Mouse (Mus musculus): ENCODE measurements around the gene Cisd2.

Gene Cisd2

GRCm38 (mm10) chr3:135423608-135424212 lies at the start of gene Cisd2:
Gene Cisd2 (minus strand): TSS chr3:135423925.
- no peak for DNase-seq (ENCODE audit: low spot score)

- no peak for DNase-seq (ENCODE audit: low spot score)
Measured at GRCm38 (mm10) chr3:135470823-135471222, 47.1 kb upstream of the Cisd2 start.

GRCm38 (mm10) chr3:135469974-135470373 lies 46.2 kb upstream of the Cisd2 start:
- DNase-seq (ENCODE audit: low spot score) = peak; percentile 60

- DNase-seq (ENCODE audit: low spot score) = no peak
Measured at GRCm38 (mm10) chr3:135469146-135469545, 45.4 kb upstream of the Cisd2 start.

- no peak for DNase-seq (ENCODE audit: low spot score)
Measured at GRCm38 (mm10) chr3:135468402-135468801, 44.7 kb upstream of the Cisd2 start.

GRCm38 (mm10) chr3:135458981-135459380 lies 35.3 kb upstream of the Cisd2 start:
- DNase-seq (ENCODE audit: low spot score) = no peak

- DNase-seq (ENCODE audit: low spot score) = no peak
Measured at GRCm38 (mm10) chr3:135444930-135445329, 21.2 kb upstream of the Cisd2 start.

GRCm38 (mm10) chr3:135440621-135441020 lies 16.9 kb upstream of the Cisd2 start:
- DNase-seq (ENCODE audit: low spot score) = no peak

GRCm38 (mm10) chr3:135440221-135440620 lies 16.5 kb upstream of the Cisd2 start:
- peak; percentile 23 for DNase-seq (ENCODE audit: low spot score)

GRCm38 (mm10) chr3:135439651-135440050 lies 15.9 kb upstream of the Cisd2 start:
- no peak for DNase-seq (ENCODE audit: low spot score)

- DNase-seq (ENCODE audit: low spot score) = peak; percentile 73
Measured at GRCm38 (mm10) chr3:135438913-135439531, 15.3 kb upstream of the Cisd2 start.

GRCm38 (mm10) chr3:135438531-135438912 lies 14.8 kb upstream of the Cisd2 start:
- DNase-seq (ENCODE audit: low spot score) = peak; percentile 93

GRCm38 (mm10) chr3:135437758-135438495 lies 14.2 kb upstream of the Cisd2 start, which contains the start of gene Ube2d3:
Gene Ube2d3 (plus strand): TSS chr3:135438149.
- DNase-seq (ENCODE audit: low spot score) = peak; percentile 99

GRCm38 (mm10) chr3:135436901-135437616 lies 13.3 kb upstream of the Cisd2 start:
- DNase-seq (ENCODE audit: low spot score) = no peak

- DNase-seq (ENCODE audit: low spot score) = peak; percentile 81
Measured at GRCm38 (mm10) chr3:135422856-135423607, 693 bp downstream of the Cisd2 start.

GRCm38 (mm10) chr3:135422232-135422855 lies 1.4 kb downstream of the Cisd2 start:
- DNase-seq (ENCODE audit: low spot score) = no peak

- DNase-seq (ENCODE audit: low spot score) = no peak
Measured at GRCm38 (mm10) chr3:135421310-135421594, 2.5 kb downstream of the Cisd2 start.

- DNase-seq (ENCODE audit: low spot score) = no peak
Measured at GRCm38 (mm10) chr3:135420542-135421309, 3.0 kb downstream of the Cisd2 start.

GRCm38 (mm10) chr3:135417799-135418198 lies 5.9 kb downstream of the Cisd2 start:
- DNase-seq (ENCODE audit: low spot score) = no peak

- no peak for DNase-seq (ENCODE audit: low spot score)
Measured at GRCm38 (mm10) chr3:135417245-135417644, 6.5 kb downstream of the Cisd2 start.

GRCm38 (mm10) chr3:135411824-135412223 lies 11.9 kb downstream of the Cisd2 start:
- DNase-seq (ENCODE audit: low spot score) = no peak

Measured in layer of hippocampus, adult 11-12 months (tissue).